Mouse (Mus musculus) gastrocnemius, postnatal 14 days (tissue): ENCODE measurements around the gene P2rx4. TPM values are rescaled to one million over a fixed set of nuclear protein-coding genes. Genes with fewer than 3 reads are reported as not detected.

Source experiments
- microRNA-seq, 2 experiments: library from miRNA; unstranded; fragments of <30 nt; microRNA quantifications; one replicate each; pipeline ENCODE4 v1.2.0; 2021
- total RNA-seq, 2 experiments: library from RNA; stranded (reverse); gene quantifications; 2 replicates each; pipeline ENCODE4 v1.2.3; 2021

The P2rx4 gene
- total RNA-seq, 2 experiments from 2014 or later, result 4.0 to 5.3 TPM

Small RNA genes lying within 50 kb of the gene (microRNA-seq; reads per million reads assigned to microRNA genes)
- 0.50 to 1.3 reads per million in 2 experiments for gene Mir8115

Other genes with a start within 250 kb of the P2rx4 start
- 100 to 1,000 TPM; 213 to 317 TPM for gene Atp2a2, start 205.3 kb upstream of the P2rx4 start, total RNA-seq
- gene Ift81, start 93.0 kb upstream of the P2rx4 start, total RNA-seq, result 1 to 10 TPM; 3.7 to 6.2 TPM
- 1 to 10 TPM; 2.4 to 2.7 TPM for gene P2rx7, start 63.6 kb upstream of the P2rx4 start, total RNA-seq
- gene Camkk2, start 71.9 kb downstream of the P2rx4 start, total RNA-seq, result 1 to 10 TPM; 8.6 to 8.8 TPM
- gene Anapc5, start 113.8 kb downstream of the P2rx4 start, total RNA-seq, result 100 to 1,000 TPM; 140 to 150 TPM
- 10 to 100 TPM; 14.9 to 17.6 TPM for gene Rnf34, start 142.5 kb downstream of the P2rx4 start, total RNA-seq